Mouse (Mus musculus): Measurements from ENCODE around the gene Dhps. TPM values are rescaled to one million over a fixed set of nuclear protein-coding genes. Genes with fewer than 3 reads are reported as not detected.

The Dhps gene
- polyA plus RNA-seq (2017; shearing (Covaris generic)): 92.5 TPM

DNA sequence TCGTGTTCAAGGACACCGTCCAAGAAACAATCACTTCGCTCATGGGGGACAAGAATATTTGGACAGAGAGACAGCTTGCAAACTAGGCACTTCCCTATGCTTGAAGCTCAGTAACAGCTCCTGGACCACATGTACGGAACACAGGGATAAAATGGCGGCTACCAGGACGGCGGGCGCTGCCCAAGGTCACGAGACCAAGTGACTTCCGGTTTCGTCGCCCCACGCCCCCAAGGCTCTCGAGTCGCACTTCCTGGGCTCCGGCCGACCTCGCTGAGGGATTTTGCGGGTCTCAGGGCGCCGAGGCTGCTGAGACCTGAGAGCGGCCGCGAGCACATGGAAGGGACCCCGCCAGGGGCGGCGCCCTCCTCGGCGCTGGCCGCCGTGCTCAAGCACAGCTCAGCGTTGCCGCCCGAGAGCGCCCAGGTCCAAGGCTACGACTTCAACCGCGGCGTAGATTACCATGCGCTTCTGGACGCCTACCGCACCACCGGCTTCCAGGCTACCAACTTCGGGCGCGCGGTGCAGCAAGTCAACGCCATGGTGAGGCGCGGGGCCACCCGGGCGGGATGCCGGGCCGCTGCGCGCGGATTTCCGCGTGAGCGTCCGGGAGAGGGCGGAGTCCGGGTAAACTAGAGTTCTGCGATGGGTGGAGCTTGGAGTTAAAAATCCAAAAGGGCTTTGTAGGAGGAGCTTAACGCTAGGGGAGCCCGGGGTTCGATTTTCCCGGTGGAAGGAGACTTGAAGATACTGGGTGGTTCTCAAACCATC lies at the start of gene Dhps:
Dhps (plus strand) TSS at position 244 of the 768 bp plus-strand sequence.

DNA sequence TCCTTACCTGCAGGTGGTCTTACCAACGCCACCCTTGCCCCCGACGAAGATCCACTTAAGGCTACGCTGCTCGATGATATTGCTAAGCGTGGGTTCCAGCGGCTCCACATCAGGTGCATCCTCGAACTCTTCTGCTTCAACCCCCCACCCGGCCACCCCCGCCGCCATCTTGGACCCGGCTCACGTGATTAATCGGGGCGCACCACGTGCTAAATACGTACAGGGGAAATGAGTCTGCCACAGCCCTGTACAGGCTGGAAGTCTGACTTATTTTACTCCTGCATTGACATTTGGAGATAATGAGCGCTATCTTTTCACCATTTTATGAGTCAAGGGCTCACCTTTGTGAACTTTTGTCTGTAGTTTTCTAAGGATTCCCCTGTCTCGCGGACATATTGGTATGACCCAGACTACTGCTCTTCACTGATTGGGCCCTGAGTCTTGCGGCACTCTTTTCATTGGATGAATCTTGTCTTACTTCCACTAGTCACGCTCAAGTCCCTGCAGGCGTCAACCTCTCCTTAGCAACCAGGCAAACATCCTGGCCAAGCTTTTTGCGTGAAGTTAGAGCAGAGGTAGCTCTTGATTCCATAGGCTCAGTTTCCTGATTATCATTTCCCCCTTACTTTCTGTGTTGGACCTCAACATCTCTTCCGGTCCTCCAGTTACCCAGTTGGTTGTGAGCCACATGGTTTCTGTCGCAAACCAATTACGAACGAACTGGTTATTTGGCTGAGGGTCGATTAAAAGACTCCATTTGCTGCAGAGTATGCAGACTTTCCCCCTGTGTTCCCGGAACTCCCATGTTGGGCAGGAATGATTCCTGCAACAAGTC lies 46.2 kb upstream of the Dhps start, which contains the start of gene Asna1:
Asna1 (minus strand) TSS at position 184 of the 835 bp plus-strand sequence.

DNA sequence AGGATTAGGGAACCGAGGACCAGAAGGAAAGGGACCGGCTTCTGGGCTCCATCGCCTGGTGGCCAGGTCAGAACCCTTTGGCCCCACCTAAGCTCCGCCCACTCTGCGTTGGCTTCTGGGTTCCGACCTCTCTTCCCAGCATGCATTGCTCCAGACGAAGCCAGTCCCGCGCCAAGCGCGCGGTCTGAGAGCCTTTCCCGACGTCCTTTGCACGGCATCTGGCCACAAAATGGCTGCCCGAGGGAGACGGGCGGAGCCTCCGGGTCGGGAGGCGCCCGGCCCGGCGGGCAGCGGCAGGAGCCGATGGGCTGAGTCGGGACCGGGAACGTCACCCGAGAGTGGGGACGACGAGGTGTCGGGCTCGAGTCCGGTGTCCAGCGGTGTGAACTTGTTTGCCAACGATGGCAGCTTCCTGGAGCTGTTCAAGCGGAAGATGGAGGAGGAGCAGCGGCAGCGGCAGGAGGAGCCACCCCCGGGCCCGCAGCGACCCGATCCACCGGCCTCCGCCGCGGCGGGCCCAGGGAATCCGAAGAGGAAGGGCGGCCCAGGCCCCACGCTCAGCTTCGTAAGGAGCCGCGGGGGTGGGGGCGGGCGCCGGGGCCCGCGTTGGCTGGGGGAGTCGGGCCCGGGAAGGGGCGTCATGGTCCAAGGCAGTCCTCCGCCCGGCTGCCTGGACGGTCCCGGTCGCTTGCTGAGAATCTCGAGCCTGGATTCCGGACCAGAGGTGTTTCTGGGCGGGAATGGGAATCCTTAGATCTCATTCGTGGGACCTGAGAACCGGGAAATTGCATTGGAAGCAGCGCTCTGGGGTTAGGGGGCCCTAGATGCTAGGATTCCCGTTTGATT lies 44.7 kb upstream of the Dhps start, which contains the start of gene Trir:
Trir (plus strand) TSS at position 154 of the 846 bp plus-strand sequence.

DNA sequence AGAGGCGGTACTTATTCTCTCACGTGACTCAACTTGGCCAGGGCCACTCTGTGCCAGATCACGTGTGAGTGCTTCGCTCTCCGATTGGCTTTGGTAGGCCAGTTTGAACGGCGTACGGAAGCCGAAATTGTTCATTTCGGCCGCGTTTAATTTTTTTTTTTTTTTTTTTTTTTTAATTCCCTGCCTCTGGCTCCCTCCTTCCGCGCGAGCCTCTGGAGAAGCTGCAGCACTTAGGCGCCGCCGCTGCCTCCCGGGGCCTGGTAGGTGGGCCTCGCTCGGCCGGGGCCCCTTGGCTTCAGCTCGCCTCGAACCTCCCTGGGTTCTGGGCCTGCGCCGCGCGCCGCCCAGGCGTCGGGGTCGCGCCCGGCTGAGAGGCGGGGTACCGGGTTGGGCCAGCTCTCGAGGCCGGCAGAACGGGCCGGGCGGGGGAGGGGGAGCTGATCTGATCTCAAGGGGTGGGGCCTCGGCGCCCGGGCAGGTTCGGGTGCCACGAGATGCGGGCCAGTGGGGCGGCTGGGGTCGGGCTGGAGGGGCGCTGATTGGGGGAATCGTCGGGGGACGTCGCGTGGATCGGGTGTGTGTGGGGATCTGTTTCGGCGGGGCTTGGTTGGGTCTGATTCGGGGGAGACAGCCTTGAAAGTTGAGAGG lies 34.7 kb upstream of the Dhps start, which contains the start of gene Tnpo2:
Tnpo2 (plus strand) TSS at position 198 of the 648 bp plus-strand sequence.

DNA sequence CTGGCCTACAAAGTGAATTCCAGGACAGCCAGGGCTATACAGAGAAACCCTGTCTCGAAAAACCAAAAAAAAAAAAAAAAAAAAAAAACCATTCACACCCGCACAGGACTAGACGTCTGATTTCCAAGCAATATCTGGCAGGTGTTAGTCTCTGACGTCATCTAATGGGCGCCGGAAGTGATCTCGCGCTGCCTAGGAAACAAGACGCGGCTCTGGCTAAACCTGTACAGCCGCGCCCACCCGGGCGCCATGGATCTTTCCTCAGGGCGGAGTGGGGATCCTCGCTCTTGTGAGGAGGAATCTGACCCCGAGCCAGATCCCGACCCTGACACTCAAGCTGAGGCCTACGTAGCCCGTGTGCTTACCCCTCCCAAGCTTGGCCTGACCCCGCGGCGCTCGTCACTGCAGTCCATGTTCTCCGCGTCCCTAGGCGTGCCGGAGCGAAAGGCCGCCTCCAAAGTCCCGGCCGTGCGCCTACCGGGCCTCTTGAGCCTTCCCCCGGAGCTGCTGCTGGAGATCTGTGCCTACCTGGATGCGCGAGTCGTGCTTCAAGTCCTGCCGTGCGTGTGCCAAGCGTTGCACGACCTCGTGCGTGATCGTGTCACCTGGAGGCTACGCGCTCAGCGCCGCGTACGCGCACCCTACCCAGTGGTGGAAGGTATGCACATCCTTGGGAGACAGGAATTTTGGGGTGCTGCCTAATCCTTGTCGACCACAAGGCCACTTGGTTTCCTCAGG lies 11.5 kb upstream of the Dhps start, which contains the start of gene Fbxw9:
Fbxw9 (plus strand) TSS at position 177 of the 738 bp plus-strand sequence.

DNA sequence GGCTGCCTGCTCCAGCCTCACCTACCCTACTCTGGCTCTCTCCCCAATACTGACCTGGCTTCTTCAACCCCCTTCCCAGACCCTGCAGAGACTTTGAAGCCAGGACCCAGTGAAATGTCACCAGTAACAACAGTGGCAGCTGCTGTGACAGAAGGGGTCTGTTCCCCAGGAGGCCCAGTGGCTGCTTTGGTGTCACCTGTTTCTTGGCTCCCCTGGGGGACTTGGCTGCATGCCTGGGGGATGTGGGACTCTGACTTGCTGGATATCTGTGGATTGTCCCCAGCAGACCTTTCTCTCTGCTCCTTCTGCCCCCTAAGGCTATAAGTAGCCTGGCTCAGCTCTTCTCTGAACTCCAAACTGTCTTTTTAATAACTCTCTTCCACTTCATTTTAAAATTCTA lies 3.6 kb upstream of the Dhps start, which contains the start of gene Gm5741:
Gm5741 (minus strand) TSS at position 1 of the 400 bp plus-strand sequence.

DNA sequence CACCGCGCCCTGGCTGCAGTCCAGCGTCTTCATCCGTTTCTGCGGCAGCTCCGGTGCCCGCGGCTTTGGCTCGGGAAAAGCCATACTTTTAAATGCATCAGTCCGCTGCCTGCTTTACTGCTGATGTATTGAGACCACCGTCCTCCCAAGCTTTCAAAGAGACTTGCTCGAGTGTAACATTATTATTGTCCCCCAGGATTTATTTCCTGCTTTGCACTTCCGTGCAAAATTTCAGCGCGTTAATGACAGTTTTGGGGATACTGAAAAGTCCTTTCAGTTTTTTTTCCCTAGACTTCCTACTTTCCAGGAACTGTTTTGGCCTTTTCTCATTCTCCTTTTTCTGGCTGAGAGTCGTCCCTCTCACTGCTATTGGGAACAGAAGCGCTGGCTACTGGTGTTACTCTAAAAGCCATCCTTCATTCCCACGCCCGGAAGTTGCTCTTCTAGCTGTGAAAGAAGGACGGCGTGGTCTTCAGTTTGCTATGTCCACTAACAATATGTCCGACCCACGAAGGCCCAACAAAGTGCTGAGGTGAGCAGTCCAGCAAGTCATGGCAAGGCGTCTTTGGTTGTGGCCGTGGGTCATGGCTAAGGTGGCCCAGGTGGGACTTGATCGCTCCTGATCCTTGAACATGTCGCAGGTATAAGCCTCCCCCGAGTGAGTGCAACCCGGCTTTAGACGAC lies 9.1 kb downstream of the Dhps start, which contains the start of gene Wdr83os:
Wdr83os (plus strand) TSS at position 209 of the 684 bp plus-strand sequence.

DNA sequence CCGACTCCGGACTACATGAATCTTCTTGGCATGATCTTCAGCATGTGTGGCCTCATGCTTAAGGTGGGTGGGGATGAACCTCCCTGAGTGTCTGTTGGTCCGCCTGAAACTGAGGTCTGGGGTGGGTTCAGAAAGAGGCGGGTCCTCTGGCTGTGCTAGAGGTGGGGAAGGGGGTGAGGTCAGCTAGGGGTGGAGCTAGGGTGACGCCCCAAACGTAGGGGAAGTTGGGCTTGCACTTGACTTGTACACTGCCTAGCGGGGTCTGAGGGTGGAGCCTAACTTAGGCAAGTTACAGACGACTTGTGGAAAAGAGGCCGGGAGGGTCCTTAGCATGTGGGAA lies 9.6 kb downstream of the Dhps start, which contains the start of gene Wdr83:
Wdr83 (minus strand) TSS at position 91 of the 340 bp plus-strand sequence.

DNA sequence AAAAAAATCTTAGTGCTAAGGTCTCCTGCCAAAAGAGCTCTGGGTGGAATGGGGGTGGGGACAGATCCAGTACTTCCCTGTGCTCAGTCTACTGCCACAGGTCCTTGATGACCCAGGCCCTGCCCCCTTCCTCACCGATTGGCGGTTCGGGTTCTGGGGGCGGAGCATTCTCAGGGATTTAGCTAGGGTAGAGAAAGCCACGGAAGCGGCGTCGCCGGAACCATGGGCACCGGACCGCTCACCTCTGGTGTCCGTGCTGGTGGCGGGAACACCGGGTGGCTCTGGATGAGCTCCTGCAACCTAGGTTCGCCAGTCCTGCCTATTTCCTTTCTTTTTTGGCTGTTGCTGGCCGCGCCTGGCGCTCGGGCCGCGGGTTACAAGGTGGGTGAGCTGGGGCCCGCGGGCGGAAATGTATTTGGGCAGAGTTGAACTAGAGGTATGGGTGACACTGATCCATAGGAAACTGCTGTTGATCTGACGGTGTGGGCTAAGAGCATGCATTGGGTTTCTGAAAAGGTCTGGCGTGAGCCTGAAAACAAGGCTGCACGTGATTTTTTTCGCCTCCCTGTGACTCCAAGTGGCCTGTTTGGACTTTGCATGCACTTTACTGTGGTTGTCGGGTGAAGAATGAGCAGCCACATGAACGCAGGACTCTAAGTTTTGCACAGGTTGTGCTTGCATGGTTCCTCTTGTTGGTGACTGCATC lies 11.7 kb downstream of the Dhps start, which contains the start of gene Man2b1:
Man2b1 (plus strand) TSS at position 163 of the 706 bp plus-strand sequence.

DNA sequence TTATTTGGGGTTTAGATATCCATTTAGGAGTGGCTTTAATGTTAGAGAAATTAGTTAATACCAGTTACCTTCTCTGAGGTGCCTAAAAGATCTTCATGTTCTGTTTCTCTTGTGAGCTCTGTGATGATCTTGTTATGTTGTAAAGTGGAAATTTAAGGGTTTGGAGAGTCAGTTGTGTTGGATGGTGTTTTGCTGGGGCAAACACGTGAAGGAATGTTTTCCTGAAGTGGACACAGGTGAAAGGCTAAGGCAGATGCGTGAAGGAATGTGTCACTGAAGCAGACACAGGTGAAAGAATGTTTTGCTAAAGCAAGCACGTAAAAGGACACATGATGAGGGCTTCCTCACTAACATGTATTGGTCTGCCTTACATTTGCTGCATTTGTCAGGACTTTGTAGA lies 51.4 kb downstream of the Dhps start, which contains the start of gene Zfp791:
Zfp791 (minus strand) TSS at position 101 of the 400 bp plus-strand sequence.

Other genes with a start within 250 kb of the Dhps start
- gene Dand5, start 248.9 kb upstream of the Dhps start, polyA plus RNA-seq (2017; shearing (Covaris generic)): 6.6 TPM
- gene Gadd45gip1, start 240.2 kb upstream of the Dhps start, polyA plus RNA-seq (2017; shearing (Covaris generic)): 33.5 TPM
- 212 TPM for gene Rad23a, start 231.1 kb upstream of the Dhps start, polyA plus RNA-seq (2017; shearing (Covaris generic))
- 491 TPM for gene Calr, start 224.8 kb upstream of the Dhps start, polyA plus RNA-seq (2017; shearing (Covaris generic))
- gene Farsa, start 214.8 kb upstream of the Dhps start, polyA plus RNA-seq (2017; shearing (Covaris generic)): 102 TPM
- gene Syce2, start 199.6 kb upstream of the Dhps start, polyA plus RNA-seq (2017; shearing (Covaris generic)): 4.5 TPM
- 39.3 TPM for gene Gcdh, start 177.8 kb upstream of the Dhps start, polyA plus RNA-seq (2017; shearing (Covaris generic))
- gene Klf1, start 169.8 kb upstream of the Dhps start, polyA plus RNA-seq (2017; shearing (Covaris generic)): 0.16 TPM
- gene Dnase2a, start 163.2 kb upstream of the Dhps start, polyA plus RNA-seq (2017; shearing (Covaris generic)): 14.6 TPM
- 1.2 TPM for gene Mast1, start 134.4 kb upstream of the Dhps start, polyA plus RNA-seq (2017; shearing (Covaris generic))
- 0.19 TPM for gene Rtbdn, start 124.8 kb upstream of the Dhps start, polyA plus RNA-seq (2017; shearing (Covaris generic))
- not detected for gene Gm49661, start 102.3 kb upstream of the Dhps start, polyA plus RNA-seq (2017; shearing (Covaris generic))
- gene Prdx2, start 102.2 kb upstream of the Dhps start, polyA plus RNA-seq (2017; shearing (Covaris generic)): 181 TPM
- gene Rnaseh2a, start 102.0 kb upstream of the Dhps start, polyA plus RNA-seq (2017; shearing (Covaris generic)): 99.4 TPM
- gene Junb, start 93.0 kb upstream of the Dhps start, polyA plus RNA-seq (2017; shearing (Covaris generic)): 673 TPM
- 10.7 TPM for gene Hook2, start 81.2 kb upstream of the Dhps start, polyA plus RNA-seq (2017; shearing (Covaris generic))
- gene Best2, start 57.2 kb upstream of the Dhps start, polyA plus RNA-seq (2017; shearing (Covaris generic)): not detected
- gene Asna1, start 46.5 kb upstream of the Dhps start, polyA plus RNA-seq (2017; shearing (Covaris generic)): 52.2 TPM
- 206 TPM for gene Trir, start 44.9 kb upstream of the Dhps start, polyA plus RNA-seq (2017; shearing (Covaris generic))
- 34.3 TPM for gene Tnpo2, start 34.8 kb upstream of the Dhps start, polyA plus RNA-seq (2017; shearing (Covaris generic))
- 6.5 TPM for gene Fbxw9, start 11.7 kb upstream of the Dhps start, polyA plus RNA-seq (2017; shearing (Covaris generic))
- 0.81 TPM for gene Gm5741, start 3.8 kb upstream of the Dhps start, polyA plus RNA-seq (2017; shearing (Covaris generic))
- gene Wdr83os, start 9.0 kb downstream of the Dhps start, polyA plus RNA-seq (2017; shearing (Covaris generic)): 173 TPM
- gene Wdr83, start 9.5 kb downstream of the Dhps start, polyA plus RNA-seq (2017; shearing (Covaris generic)): 42.2 TPM
- 124 TPM for gene Man2b1, start 11.5 kb downstream of the Dhps start, polyA plus RNA-seq (2017; shearing (Covaris generic))
- not detected for gene Zfp791, start 51.3 kb downstream of the Dhps start, polyA plus RNA-seq (2017; shearing (Covaris generic))
- 0.13 TPM for gene Cks1brt, start 80.2 kb downstream of the Dhps start, polyA plus RNA-seq (2017; shearing (Covaris generic))
- not detected for gene Olfr371, start 154.2 kb downstream of the Dhps start, polyA plus RNA-seq (2017; shearing (Covaris generic))
- gene Orc6, start 227.9 kb downstream of the Dhps start, polyA plus RNA-seq (2017; shearing (Covaris generic)): 24.0 TPM
- 101 TPM for gene Vps35, start 228.0 kb downstream of the Dhps start, polyA plus RNA-seq (2017; shearing (Covaris generic))